Mouse (Mus musculus): ENCODE data around the gene Eif1ax. TPM values are rescaled to one million over a fixed set of nuclear protein-coding genes. Genes with fewer than 3 reads are reported as not detected.
"Not testable (repeated sequence)": the region's sequence is repeated elsewhere in the genome, so short reads cannot be mapped to it uniquely, and the experiment has no call there.

Gene Eif1ax
- 132 TPM for polyA plus RNA-seq (2021)

- TF ChIP-seq CTCF (IDR thresholded peaks at IDR 0.05) = no peak
- H3K27me3 ChIP-seq = peaks cover 9% of the 10 kb centered on the region
- ChIA-PET POLR2A (interaction anchor here (0.6 kb wide), 1 partner anchor 300 kb away, joined by 3 read pairs; no protein-coding TSS in a partner anchor), CTCF (no interaction called here)
- in situ Hi-C loops (cut with MboI; ENCODE audit: low pct_unique_long_range_greater_than_20kb) = no loop called here
- ATAC-seq = peak; percentile 98
- peak; percentile 41 for DNase-seq (ENCODE audit: low read depth, low spot score)
Observed at GRCm38 (mm10) chrX:159371831-159372752, at the start of gene Eif1ax. TSS of gene Eif1ax (plus strand) at chrX:159372178.

- POLR2A ChIA-PET = no interaction called here
- TF ChIP-seq CTCF (IDR thresholded peaks at IDR 0.05) = no peak
Observed at GRCm38 (mm10) chrX:159364506-159364905, 7.5 kb upstream of the Eif1ax start.

GRCm38 (mm10) chrX:159372753-159373144, 771 bp downstream of the Eif1ax start:
- ChIA-PET POLR2A (interaction anchor here (0.6 kb wide), 1 partner anchor 300 kb away, joined by 3 read pairs; no protein-coding TSS in a partner anchor), CTCF (no interaction called here)
- ATAC-seq = no peak
- in situ Hi-C loops (cut with MboI; ENCODE audit: low pct_unique_long_range_greater_than_20kb) = no loop called here
- peaks cover 6% of the 10 kb centered on the region for H3K27me3 ChIP-seq
- TF ChIP-seq CTCF (IDR thresholded peaks at IDR 0.05) = no peak
- DNase-seq (ENCODE audit: low read depth, low spot score) = no peak

More at GRCm38 (mm10) chrX:159364506-159364905, 7.5 kb upstream of the Eif1ax start:
- CTCF ChIA-PET = no interaction called here
- ATAC-seq = no peak
- no peak for DNase-seq (ENCODE audit: low read depth, low spot score)
- peaks cover 19% of the 10 kb centered on the region for H3K27me3 ChIP-seq
- in situ Hi-C loops (cut with MboI; ENCODE audit: low pct_unique_long_range_greater_than_20kb) = no loop called here

GRCm38 (mm10) chrX:159387105-159387504, 15.1 kb downstream of the Eif1ax start:
- ATAC-seq = peak; percentile 87
- no peak for DNase-seq (ENCODE audit: low read depth, low spot score)
- TF ChIP-seq CTCF (IDR thresholded peaks at IDR 0.05) = no peak
- in situ Hi-C loops (cut with MboI; ENCODE audit: low pct_unique_long_range_greater_than_20kb) = no loop called here
- ChIA-PET CTCF (interaction anchor here (0.9 to 1.9 kb wide), 2 partner anchors 22 to 26 kb away, joined by 4 to 9 read pairs; no protein-coding TSS in a partner anchor), POLR2A (no interaction called here)
- H3K27me3 ChIP-seq = peaks cover 16% of the 10 kb centered on the region

GRCm38 (mm10) chrX:159388953-159389352, 17.0 kb downstream of the Eif1ax start:
- H3K27me3 ChIP-seq = peaks cover 18% of the 10 kb centered on the region
- DNase-seq (ENCODE audit: low read depth, low spot score) (no peak), ATAC-seq (no peak)
- POLR2A ChIA-PET = no interaction called here
- no peak for TF ChIP-seq CTCF (IDR thresholded peaks at IDR 0.05)
- CTCF ChIA-PET = no interaction called here
- in situ Hi-C loops (cut with MboI; ENCODE audit: low pct_unique_long_range_greater_than_20kb) = no loop called here

- ATAC-seq = no peak
- ChIA-PET CTCF (no interaction called here), POLR2A (no interaction called here)
- peaks cover 20% of the 10 kb centered on the region for H3K27me3 ChIP-seq
- no peak for TF ChIP-seq CTCF (IDR thresholded peaks at IDR 0.05)
- in situ Hi-C loops (cut with MboI; ENCODE audit: low pct_unique_long_range_greater_than_20kb) = no loop called here
- DNase-seq (ENCODE audit: low read depth, low spot score) = no peak
Observed at GRCm38 (mm10) chrX:159390347-159390962, 18.5 kb downstream of the Eif1ax start.

- ChIA-PET CTCF (no interaction called here), POLR2A (no interaction called here)
- no peak for TF ChIP-seq CTCF (IDR thresholded peaks at IDR 0.05)
- DNase-seq (ENCODE audit: low read depth, low spot score) (no peak), ATAC-seq (no peak)
- in situ Hi-C loops (cut with MboI; ENCODE audit: low pct_unique_long_range_greater_than_20kb) = no loop called here
- peaks cover 20% of the 10 kb centered on the region for H3K27me3 ChIP-seq
Observed at GRCm38 (mm10) chrX:159391239-159391638, 19.3 kb downstream of the Eif1ax start.

- H3K27me3 ChIP-seq = peaks cover 15% of the 10 kb centered on the region
- ChIA-PET CTCF (interaction anchor here (1.2 to 2.0 kb wide), 5 partner anchors 14 to 64 kb away, joined by 3 to 9 read pairs (median 3); no protein-coding TSS in a partner anchor), POLR2A (no interaction called here)
- TF ChIP-seq CTCF (IDR thresholded peaks at IDR 0.05) = no peak
- in situ Hi-C loops (cut with MboI; ENCODE audit: low pct_unique_long_range_greater_than_20kb) = no loop called here
- DNase-seq (ENCODE audit: low read depth, low spot score) = no peak
- peak; percentile 71 for ATAC-seq
Observed at GRCm38 (mm10) chrX:159409253-159409652, 37.3 kb downstream of the Eif1ax start.

GRCm38 (mm10) chrX:159414130-159414828, 42.3 kb downstream of the Eif1ax start, which contains the start of gene Map7d2:
TSS of gene Map7d2 (plus strand) at chrX:159414572.
- ChIA-PET CTCF (no interaction called here), POLR2A (no interaction called here)
- peaks cover 25% of the 10 kb centered on the region for H3K27me3 ChIP-seq
- ATAC-seq = peak; percentile 15
- in situ Hi-C loops (cut with MboI; ENCODE audit: low pct_unique_long_range_greater_than_20kb) = no loop called here
- no peak for DNase-seq (ENCODE audit: low read depth, low spot score)
- TF ChIP-seq CTCF (IDR thresholded peaks at IDR 0.05) = no peak

- DNase-seq (ENCODE audit: low read depth, low spot score) (no peak), ATAC-seq (peak; percentile 8)
- TF ChIP-seq CTCF (IDR thresholded peaks at IDR 0.05) = no peak
- H3K27me3 ChIP-seq = peaks cover 26% of the 10 kb centered on the region
- ChIA-PET POLR2A (interaction anchor here (0.7 kb wide), 1 partner anchor 11 kb away, joined by 3 read pairs; no protein-coding TSS in a partner anchor), CTCF (no interaction called here)
- in situ Hi-C loops (cut with MboI; ENCODE audit: low pct_unique_long_range_greater_than_20kb) = no loop called here
Observed at GRCm38 (mm10) chrX:159414829-159415673, 43.1 kb downstream of the Eif1ax start.

- CTCF ChIA-PET; ATAC-seq; DNase-seq (ENCODE audit: low read depth, low spot score); POLR2A ChIA-PET: not testable (repeated sequence)
- in situ Hi-C loops (cut with MboI; ENCODE audit: low pct_unique_long_range_greater_than_20kb) = loop anchor here (25.0 kb wide), 1 partner anchor 532 kb away; no protein-coding TSS in a partner anchor
- H3K27me3 ChIP-seq = peaks cover 26% of the 10 kb centered on the region
Observed at GRCm38 (mm10) chrX:159430507-159430906, 58.5 kb downstream of the Eif1ax start.
